Mouse (Mus musculus) CH12.LX (cell line): ENCODE data around the gene Zfp867.

Source experiments
- CTCF ChIP-seq, 2 experiments: IDR thresholded peaks in 1 of 2; conservative IDR thresholded peaks in 1 of 2; 2 replicates each; pipeline ENCODE4 v1.5.1; 2011 to 2012; ENCODE audit warnings: low read depth in 2 of 2, low read length in 2 of 2, improper control_type of control experiment in 1 of 2, inconsistent platforms in 1 of 2, mild to moderate bottlenecking in 1 of 2, moderate library complexity in 1 of 2
- EP300 ChIP-seq: IDR thresholded peaks from 2 replicates; pipeline ENCODE4 v1.6.1; 2011; ENCODE audit warnings: low read length, improper control_type of control experiment
- JUND ChIP-seq: conservative IDR thresholded peaks from 2 replicates; pipeline ENCODE4 v1.6.1; 2011; ENCODE audit warnings: low read depth, low read length, improper control_type of control experiment
- KAT2A ChIP-seq: IDR thresholded peaks from 2 replicates; pipeline ENCODE4 v1.6.1; 2012; ENCODE audit warnings: low read length, improper control_type of control experiment, inconsistent platforms; ENCODE audit not compliant: insufficient replicate concordance
- MAFK ChIP-seq: IDR thresholded peaks from 2 replicates; pipeline ENCODE4 v1.6.1; 2011; ENCODE audit warnings: low read length, improper control_type of control experiment; ENCODE audit not compliant: insufficient replicate concordance
- MXI1 ChIP-seq: IDR thresholded peaks from 2 replicates; pipeline ENCODE4 v1.6.1; 2011; ENCODE audit warnings: mild to moderate bottlenecking, low read depth, low read length, improper control_type of control experiment
- MYC ChIP-seq: IDR thresholded peaks from 2 replicates; pipeline ENCODE4 v1.6.1; 2011; ENCODE audit warnings: low read depth, mild to moderate bottlenecking, improper control_type of control experiment, low read length
- NRF1 ChIP-seq: IDR thresholded peaks from 2 replicates; pipeline ENCODE4 v1.6.1; 2014; ENCODE audit warnings: low read depth, mild to moderate bottlenecking, inconsistent platforms, low read length, improper control_type of control experiment, moderate library complexity
- POLR2A ChIP-seq: IDR thresholded peaks from 2 replicates; pipeline ENCODE4 v1.6.1; 2011; ENCODE audit warnings: low read depth, mild to moderate bottlenecking, improper control_type of control experiment, low read length
- RAD21 ChIP-seq: IDR thresholded peaks from 2 replicates; pipeline ENCODE4 v1.6.1; 2011; ENCODE audit warnings: low read depth, mild to moderate bottlenecking, low read length, improper control_type of control experiment, moderate library complexity
- ZC3H11A ChIP-seq: IDR thresholded peaks from 2 replicates; pipeline ENCODE4 v1.6.1; 2012; ENCODE audit warnings: low read depth, mild to moderate bottlenecking, inconsistent platforms, low read length, improper control_type of control experiment

- TF ChIP-seq RAD21 (no peak), POLR2A (peak; percentile 96), KAT2A (no peak), MXI1 (peak; percentile 32; the same call in 1 of the 2 replicates), EP300 (no peak), MAFK (no peak), JUND (no peak), CTCF (conservative IDR thresholded peaks at IDR 0.05 in 1 of 2, IDR thresholded peaks at IDR 0.05 in 1 of 2; ENCODE audit: low read depth in 2 of 2, low read length in 2 of 2) (no peak), MYC (no peak), ZC3H11A (no peak), NRF1 (no peak)
Measured at GRCm38 (mm10) chr11:59472326-59472677, at the start of gene Zfp867.
